Mouse (Mus musculus) midbrain, embryonic 11.5 days (tissue): ENCODE data around the gene Gm13102. TPM values are rescaled to one million over a fixed set of nuclear protein-coding genes. Genes with fewer than 3 reads are reported as not detected.
"Not testable (repeated sequence)": the region's sequence is repeated elsewhere in the genome, so short reads cannot be mapped to it uniquely, and the experiment has no call there.

ENCODE experiments used
- ATAC-seq: fragments of 200-750 bp; cut with Nextera tagmentation; 2 replicates; pipeline ENCODE4 v1.8.0; 2017; ENCODE audit warnings: moderate TSS enrichment, moderate library complexity; ENCODE audit not compliant: low FRiP score
- DNase-seq: peaks from one replicate; pipeline ENCODE4 v3.0.0; 2015; ENCODE audit warnings: low spot score; ENCODE audit errors: missing footprints
- H3K27ac ChIP-seq: fragments of 300-500 bp; sonication (generic); 2 replicates; pipeline ENCODE4 v1.5.1; 2014; ENCODE audit warnings: low read depth, low read length
- H3K27me3 ChIP-seq: fragments of 300-500 bp; sonication (generic); 2 replicates; pipeline ENCODE4 v1.6.1; 2014; ENCODE audit warnings: mild to moderate bottlenecking, low read length, moderate library complexity, mixed read lengths; ENCODE audit not compliant: control insufficient read depth, insufficient read depth
- H3K36me3 ChIP-seq: fragments of 300-500 bp; sonication (generic); 2 replicates; pipeline ENCODE4 v1.6.1; 2014; ENCODE audit warnings: mild to moderate bottlenecking, low read length, moderate library complexity, mixed read lengths; ENCODE audit not compliant: control insufficient read depth, insufficient read depth
- H3K4me1 ChIP-seq: fragments of 300-500 bp; sonication (generic); 2 replicates; pipeline ENCODE4 v1.6.1; 2014; ENCODE audit warnings: low read length; ENCODE audit not compliant: control insufficient read depth, insufficient read depth
- H3K4me2 ChIP-seq: fragments of 300-500 bp; sonication (generic); 2 replicates; pipeline ENCODE4 v1.6.1; 2014; ENCODE audit warnings: mild to moderate bottlenecking, moderate library complexity
- H3K4me3 ChIP-seq: fragments of 300-500 bp; sonication (generic); 2 replicates; pipeline ENCODE4 v1.5.1; 2014; ENCODE audit warnings: low read depth, low read length
- H3K9ac ChIP-seq: fragments of 300-500 bp; sonication (generic); 2 replicates; pipeline ENCODE4 v1.6.1; 2014; ENCODE audit warnings: low read length
- H3K9me3 ChIP-seq: fragments of 300-500 bp; sonication (generic); 2 replicates; pipeline ENCODE4 v1.6.1; 2016; ENCODE audit warnings: low read length; ENCODE audit not compliant: control insufficient read depth
- WGBS: fragments of 180-500 bp; shearing (Covaris S2); extraction: QIAGEN DNeasy Blood & Tissue Kit; methylation state at CpG from one replicate; pipeline ENCODE4 v1.1.7; 2014; 5-methylcytosine and 5-hydroxymethylcytosine counted together
- polyA plus RNA-seq: library from polyadenylated mRNA; unstranded; fragments of >200 nt; fragmentation: Nextera tagmentation; extraction: Ambion mirVana; gene quantifications from 2 replicates; pipeline ENCODE4 v1.2.1, GENCODE M21; 2014

Gm13102 gene
- polyA plus RNA-seq = not detected in 2 replicates

- WGBS = no CpG with 5 or more reads among the region's 2 CpGs
- DNase-seq, H3K9ac ChIP-seq, H3K9me3 ChIP-seq, H3K27ac ChIP-seq, H3K4me2 ChIP-seq, ATAC-seq, H3K36me3 ChIP-seq, H3K27me3 ChIP-seq, H3K4me3 ChIP-seq, H3K4me1 ChIP-seq: not testable (repeated sequence)
Measured at GRCm38 (mm10) chr4:144106174-144106573, at the start of gene Gm13102. Gene Gm13102, plus strand, starts transcription at chr4:144106474.

- not testable (repeated sequence) for ATAC-seq, H3K27ac ChIP-seq, H3K27me3 ChIP-seq, H3K4me2 ChIP-seq, H3K4me1 ChIP-seq, H3K9ac ChIP-seq, H3K36me3 ChIP-seq, DNase-seq, H3K9me3 ChIP-seq, H3K4me3 ChIP-seq
- 96% methylated on average over 3 of the region's 3 CpGs for WGBS
Measured at GRCm38 (mm10) chr4:144058826-144059225, 47.4 kb upstream of the Gm13102 start, which contains the start of gene Pramel4. Gene Pramel4, plus strand, starts transcription at chr4:144059126.

Other genes with a start within 250 kb of the Gm13102 start
- not detected in 2 replicates for gene Pramef6, start 206.1 kb upstream of the Gm13102 start, polyA plus RNA-seq
- gene Pramef25, start 155.5 kb upstream of the Gm13102 start, polyA plus RNA-seq = not detected in 2 replicates
- gene Gm13101, start 139.5 kb upstream of the Gm13102 start, polyA plus RNA-seq = not detected in 2 replicates
- not detected in 2 replicates for gene Pramef17, start 112.1 kb upstream of the Gm13102 start, polyA plus RNA-seq
- not detected in 2 replicates for gene Pramel4, start 47.3 kb upstream of the Gm13102 start, polyA plus RNA-seq
- not detected in 2 replicates for gene Oog3, start 56.2 kb downstream of the Gm13102 start, polyA plus RNA-seq
- gene Oog2, start 84.2 kb downstream of the Gm13102 start, polyA plus RNA-seq = not detected in 2 replicates
- not detected in 2 replicates for gene C87977, start 106.8 kb downstream of the Gm13102 start, polyA plus RNA-seq
- gene Pramel5, start 174.0 kb downstream of the Gm13102 start, polyA plus RNA-seq = not detected in 2 replicates
- gene Gm13128, start 223.8 kb downstream of the Gm13102 start, polyA plus RNA-seq = not detected in 2 replicates